Comparison of ENCODE assay signal across 9 mouse cellular contexts in genomic region chr10:79909092-79909922, GRCm38 (mm10). TPM values are rescaled to one million over a fixed set of nuclear protein-coding genes. Genes with fewer than 3 reads are reported as not detected.
DNase-seq lines count a peak whose midpoint lies in the region; ATAC-seq and TF ChIP-seq lines count a peak whose summit lies in the region.
"Had no signal": no experiment of that assay in that cellular context is flagged by ENCODE, and none has a peak within 500 bp of the region (broad histone marks: within the 10 kb centered on the region; RNA-seq: fewer than 3 reads in every experiment).

No protein-coding gene starts in this region.

- peak; percentile 48 to 58 for DNase-seq in cerebellum, adult 18-20 months
- no peak for DNase-seq in cerebellum, postnatal 4 days (ENCODE audit: low spot score in 2 of 2)
- peak; percentile 44 for DNase-seq in 3134 (ENCODE audit: extremely low read depth, insufficient read length, low spot score)
- peak; percentile 49 to 79 for DNase-seq in layer of hippocampus, postnatal 14 days (ENCODE audit: low spot score in 2 of 2)
- no peak for DNase-seq in thymus, postnatal 36 days

- peak overlapping the region; percentile 37 for H3K9ac ChIP-seq in heart, embryonic 16.5 days (ENCODE audit: low read length)
- H3K9ac ChIP-seq in midbrain, embryonic 13.5 days (replicated peaks) = peak overlapping the region; percentile 59

- 21% methylated on average over 14 of the region's 14 CpGs for WGBS in heart, embryonic 16.5 days
- WGBS in midbrain, embryonic 13.5 days = 23% methylated on average over 14 of the region's 14 CpGs

- no peaks in the 10 kb centered on the region for H3K27me3 ChIP-seq in heart, embryonic 16.5 days (ENCODE audit: control insufficient read depth, insufficient read depth, low read length)
- H3K27me3 ChIP-seq in midbrain, embryonic 13.5 days = no peaks in the 10 kb centered on the region

- H3K27ac ChIP-seq in cortical plate, adult 2 months (ENCODE audit: insufficient read depth, low read length) = peak overlapping the region; percentile 73
- peak overlapping the region; percentile 66 for H3K27ac ChIP-seq in heart, embryonic 16.5 days (ENCODE audit: low read length)
- peak overlapping the region; percentile 88 for H3K27ac ChIP-seq in midbrain, embryonic 13.5 days

- H3K4me3 ChIP-seq in cortical plate, adult 2 months (ENCODE audit: insufficient read depth, low read length) = peak overlapping the region; percentile 63
- H3K4me3 ChIP-seq in heart, embryonic 16.5 days (ENCODE audit: low read length) = peak overlapping the region; percentile 15; the same call in 1 of the 2 replicates
- H3K4me3 ChIP-seq in midbrain, embryonic 13.5 days (replicated peaks) = peak overlapping the region; percentile 58

- no peak for TF ChIP-seq CTCF in cortical plate, adult 2 months (IDR thresholded peaks at IDR 0.05; ENCODE audit: extremely low read depth, insufficient read depth, low read length)

- peaks cover 3% of the 10 kb centered on the region; the same call in 1 of the 2 replicates for H3K4me1 ChIP-seq in cortical plate, adult 2 months (ENCODE audit: control insufficient read depth, insufficient read depth, low read length)
- peaks cover 14% of the 10 kb centered on the region for H3K4me1 ChIP-seq in heart, embryonic 16.5 days (ENCODE audit: control insufficient read depth, insufficient read depth, low read length)
- peaks cover 25% of the 10 kb centered on the region for H3K4me1 ChIP-seq in midbrain, embryonic 13.5 days (replicated peaks)

- H3K4me2 ChIP-seq in heart, embryonic 16.5 days (ENCODE audit: low read depth, low read length) = peak overlapping the region; percentile 50
- H3K4me2 ChIP-seq in midbrain, embryonic 13.5 days (replicated peaks) = peak overlapping the region; percentile 47

- no peaks in the 10 kb centered on the region for H3K9me3 ChIP-seq in heart, embryonic 16.5 days (replicated peaks; ENCODE audit: control insufficient read depth, low read length)
- no peaks in the 10 kb centered on the region for H3K9me3 ChIP-seq in midbrain, embryonic 13.5 days

- H3K36me3 ChIP-seq in heart, embryonic 16.5 days (ENCODE audit: control insufficient read depth, insufficient read depth) = peaks cover 24% of the 10 kb centered on the region
- peaks cover 48% of the 10 kb centered on the region for H3K36me3 ChIP-seq in midbrain, embryonic 13.5 days

- peak; percentile 50 for ATAC-seq in heart, embryonic 16.5 days (replicated peaks; ENCODE audit: extremely low read depth, insufficient read depth, low FRiP score)
- peak; percentile 48 for ATAC-seq in midbrain, embryonic 13.5 days

- TF ChIP-seq POLR2A in cortical plate, adult 2 months (IDR thresholded peaks at IDR 0.05; ENCODE audit: extremely low read depth, insufficient read depth, low read length) = peak; percentile 27; the same call in 1 of the 2 replicates

RNA-seq across cellular contexts. Expression of gene Med16, which starts 0.6 kb away (rescaled TPM):
- 64.8 and 68.2 TPM in 2 replicates for polyA plus RNA-seq in cortical plate, adult 2 months (2012; rRNA removed)
- 44.9 and 45.2 TPM in 2 replicates for polyA plus RNA-seq in heart, embryonic 16.5 days (2015; fragmentation: Nextera tagmentation; extraction: Ambion mirVana)
- 10 to 100 TPM; 48.8 to 51.9 TPM for total RNA-seq in layer of hippocampus, postnatal 14 days (2021)
- polyA plus RNA-seq in midbrain, embryonic 13.5 days (2015; fragmentation: Nextera tagmentation; extraction: Ambion mirVana) = 62.9 and 69.1 TPM in 2 replicates

RNA-seq across cellular contexts. Expression of gene Gm26602, which starts 1.3 kb away (rescaled TPM):
- not detected in 2 replicates for polyA plus RNA-seq in cortical plate, adult 2 months (2012; rRNA removed)
- polyA plus RNA-seq in heart, embryonic 16.5 days (2015; fragmentation: Nextera tagmentation; extraction: Ambion mirVana) = 2.4 and 13.2 TPM in 2 replicates
- total RNA-seq in layer of hippocampus, postnatal 14 days (2021) = not detected
- polyA plus RNA-seq in midbrain, embryonic 13.5 days (2015; fragmentation: Nextera tagmentation; extraction: Ambion mirVana) = 17.5 and 34.1 TPM in 2 replicates
- total RNA-seq: left cerebral cortex, adult 8-10 months had no signal

RNA-seq across cellular contexts. Expression of gene Kiss1r, which starts 7.5 kb away (rescaled TPM):
- 12.1 and 12.5 TPM in 2 replicates for polyA plus RNA-seq in cortical plate, adult 2 months (2012; rRNA removed)
- 0.49 and 0.64 TPM in 2 replicates for polyA plus RNA-seq in heart, embryonic 16.5 days (2015; fragmentation: Nextera tagmentation; extraction: Ambion mirVana)
- 1 to 10 TPM; 5.0 to 8.9 TPM for total RNA-seq in layer of hippocampus, postnatal 14 days (2021)
- 2.2 and 2.3 TPM in 2 replicates for polyA plus RNA-seq in midbrain, embryonic 13.5 days (2015; fragmentation: Nextera tagmentation; extraction: Ambion mirVana)

RNA-seq across cellular contexts. Expression of gene R3hdm4, which starts 11.7 kb away (rescaled TPM):
- 425 TPM in 2 replicates for polyA plus RNA-seq in cortical plate, adult 2 months (2012; rRNA removed)
- 112 and 114 TPM in 2 replicates for polyA plus RNA-seq in heart, embryonic 16.5 days (2015; fragmentation: Nextera tagmentation; extraction: Ambion mirVana)
- 100 to 1,000 TPM; 424 to 430 TPM for total RNA-seq in layer of hippocampus, postnatal 14 days (2021)
- polyA plus RNA-seq in midbrain, embryonic 13.5 days (2015; fragmentation: Nextera tagmentation; extraction: Ambion mirVana) = 231 TPM in 2 replicates

RNA-seq across cellular contexts. Expression of gene Arid3a, which starts 17.5 kb away (rescaled TPM):
- 3.1 and 3.2 TPM in 2 replicates for polyA plus RNA-seq in cortical plate, adult 2 months (2012; rRNA removed)
- 1.5 and 2.3 TPM in 2 replicates for polyA plus RNA-seq in heart, embryonic 16.5 days (2015; fragmentation: Nextera tagmentation; extraction: Ambion mirVana)
- 1 to 10 TPM; 4.5 to 6.4 TPM for total RNA-seq in layer of hippocampus, postnatal 14 days (2021)
- polyA plus RNA-seq in midbrain, embryonic 13.5 days (2015; fragmentation: Nextera tagmentation; extraction: Ambion mirVana) = 3.8 and 3.9 TPM in 2 replicates

Comparison
In these comparisons a context has a peak if more than half of its experiments do, and no peak if none do; other contexts are left out.
1. DNase-seq: peak in cerebellum, adult 18-20 months (2 of 2), 3134 (single experiment) and layer of hippocampus, postnatal 14 days (2 of 2); none in cerebellum, postnatal 4 days (0 of 2) and thymus, postnatal 36 days (0 of 2).
2. Peak in every context shown above with its lines, with median percentiles within 50 percentile points of each other: H3K27ac ChIP-seq and H3K4me3 ChIP-seq.